Mouse (Mus musculus) effector memory CD4-positive, alpha-beta T cell, adult 5 months (primary cell): Measurements from ENCODE around the gene Pbx2. TPM values are rescaled to one million over a fixed set of nuclear protein-coding genes. Genes with fewer than 3 reads are reported as not detected.

ENCODE experiments used
- polyA plus RNA-seq: library from polyadenylated mRNA; unstranded; fragments of 100-300 nt; shearing (Covaris generic); gene quantifications from one replicate; pipeline ENCODE4 v1.2.1, GENCODE M21; 2017

The Pbx2 gene
- polyA plus RNA-seq, result 6.4 TPM

DNA sequence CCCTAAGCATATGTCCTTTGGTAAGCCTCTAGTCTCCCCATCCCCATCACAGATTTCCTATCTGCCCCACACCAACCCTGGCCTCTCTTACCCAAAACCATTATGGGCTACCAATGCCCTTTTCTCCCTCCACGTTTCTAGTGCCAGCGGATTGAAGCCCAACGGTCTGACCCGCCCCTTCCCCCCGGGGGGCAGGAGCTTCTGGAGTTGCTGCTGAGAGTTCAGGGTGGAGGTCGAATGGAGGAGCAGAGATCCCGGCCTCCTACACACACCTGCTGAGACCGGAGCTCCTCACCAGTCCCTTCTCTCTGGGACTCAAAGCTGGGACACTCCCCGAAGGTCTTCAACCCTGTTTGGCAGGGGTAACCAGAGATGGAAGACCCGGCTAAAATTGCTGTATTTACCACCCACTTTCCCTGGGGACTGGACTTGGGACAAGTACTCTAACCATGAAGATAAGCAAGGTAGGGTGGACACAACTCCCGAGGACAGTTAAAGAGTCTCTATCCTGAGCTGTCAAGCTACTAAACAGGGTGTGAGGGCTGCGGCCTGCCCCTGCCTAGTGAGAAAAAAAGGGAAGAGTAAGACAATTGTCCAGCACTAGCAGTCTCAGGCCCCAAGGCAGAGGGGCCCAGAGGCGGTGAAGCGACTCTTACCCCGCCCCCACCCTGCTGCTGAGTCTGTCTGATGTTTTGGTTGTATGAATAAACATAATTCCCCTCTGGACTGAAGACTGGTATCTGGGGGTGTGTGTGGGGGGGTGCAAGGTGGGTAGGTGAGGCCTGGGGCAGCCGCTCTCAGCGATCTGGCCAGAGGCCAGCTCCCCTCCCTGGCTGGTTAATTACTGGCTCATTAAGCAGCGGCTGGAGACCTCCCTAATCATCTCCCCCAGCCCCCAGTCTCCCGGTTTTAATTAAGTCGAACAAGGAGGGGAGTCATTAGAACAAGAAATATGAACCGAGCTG is at the start of gene Pbx2:
Gene Pbx2, plus strand, starts transcription at position 238 of the 965 bp plus-strand sequence.

DNA sequence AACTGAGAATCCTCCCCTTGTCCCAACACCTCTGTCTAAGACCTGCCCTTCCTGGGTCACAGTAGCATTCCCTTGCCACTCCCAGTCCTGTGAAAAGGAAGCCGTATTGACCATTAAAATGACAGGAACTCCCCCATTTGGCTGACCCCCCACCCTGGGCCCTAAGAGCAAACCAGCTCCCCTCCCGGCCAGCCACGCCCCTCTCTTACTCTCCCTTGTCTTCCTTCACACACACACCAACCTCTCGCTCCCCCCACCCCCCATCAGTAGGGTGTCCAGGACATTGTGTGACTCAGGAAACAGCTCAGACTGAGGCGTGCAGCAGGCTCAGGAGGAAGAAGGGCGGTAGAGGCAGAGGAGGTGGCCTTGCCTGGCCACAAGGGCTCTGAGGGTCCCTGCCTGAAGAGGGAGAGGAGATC is 27.1 kb upstream of the Pbx2 start, which contains the start of gene Notch4:
Gene Notch4, plus strand, starts transcription at position 266 of the 419 bp plus-strand sequence.

DNA sequence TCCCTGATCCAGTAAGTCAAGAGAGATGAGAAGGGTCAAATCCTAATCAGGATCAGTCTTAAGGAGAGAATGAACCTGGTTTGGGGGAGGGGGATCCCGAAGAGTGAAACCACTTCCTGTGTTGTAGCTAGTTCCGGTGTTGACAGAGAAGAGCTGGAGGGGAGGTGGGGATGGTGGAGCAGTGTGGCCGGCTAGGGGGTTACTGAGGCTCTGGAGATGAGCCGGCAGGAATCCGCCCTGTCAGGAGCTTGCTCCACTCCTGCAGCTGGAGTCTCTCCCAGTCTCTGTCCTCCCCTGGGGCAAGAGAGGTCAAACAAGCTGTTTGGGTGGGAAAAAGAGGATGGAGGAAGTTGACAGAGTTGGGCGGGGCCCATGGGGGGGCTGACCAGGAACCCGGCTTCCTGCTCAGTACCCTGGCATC is 1.4 kb upstream of the Pbx2 start, which contains the start of gene Gpsm3:
Gene Gpsm3, plus strand, starts transcription at position 126 of the 421 bp plus-strand sequence.

DNA sequence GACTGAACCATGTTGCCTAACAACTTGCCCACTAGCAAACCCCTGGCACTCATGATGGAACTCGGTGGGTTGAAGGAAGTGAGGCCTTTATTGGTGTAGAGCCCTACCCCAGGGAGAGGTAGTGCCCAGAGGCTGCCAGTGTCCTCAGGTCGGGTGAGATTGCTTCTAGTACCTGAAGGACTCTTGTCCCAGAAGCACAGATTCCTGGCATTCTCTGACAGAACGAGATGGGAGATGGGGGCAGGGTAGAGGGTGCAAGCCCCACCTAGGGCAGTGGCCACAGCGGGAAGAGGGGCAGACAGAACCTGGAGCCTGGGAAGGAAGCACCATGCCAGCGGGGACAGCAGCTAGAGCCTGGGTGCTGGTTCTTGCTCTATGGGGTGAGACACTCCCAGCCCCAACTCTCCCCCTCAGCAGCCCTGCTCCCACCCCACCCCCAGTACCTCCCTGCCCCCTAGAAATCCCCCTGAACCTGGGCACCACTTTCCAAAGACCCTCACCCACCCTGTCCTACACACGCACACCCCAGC is 6.6 kb downstream of the Pbx2 start, which contains the start of gene Ager:
Gene Ager, plus strand, starts transcription at position 297 of the 530 bp plus-strand sequence.

DNA sequence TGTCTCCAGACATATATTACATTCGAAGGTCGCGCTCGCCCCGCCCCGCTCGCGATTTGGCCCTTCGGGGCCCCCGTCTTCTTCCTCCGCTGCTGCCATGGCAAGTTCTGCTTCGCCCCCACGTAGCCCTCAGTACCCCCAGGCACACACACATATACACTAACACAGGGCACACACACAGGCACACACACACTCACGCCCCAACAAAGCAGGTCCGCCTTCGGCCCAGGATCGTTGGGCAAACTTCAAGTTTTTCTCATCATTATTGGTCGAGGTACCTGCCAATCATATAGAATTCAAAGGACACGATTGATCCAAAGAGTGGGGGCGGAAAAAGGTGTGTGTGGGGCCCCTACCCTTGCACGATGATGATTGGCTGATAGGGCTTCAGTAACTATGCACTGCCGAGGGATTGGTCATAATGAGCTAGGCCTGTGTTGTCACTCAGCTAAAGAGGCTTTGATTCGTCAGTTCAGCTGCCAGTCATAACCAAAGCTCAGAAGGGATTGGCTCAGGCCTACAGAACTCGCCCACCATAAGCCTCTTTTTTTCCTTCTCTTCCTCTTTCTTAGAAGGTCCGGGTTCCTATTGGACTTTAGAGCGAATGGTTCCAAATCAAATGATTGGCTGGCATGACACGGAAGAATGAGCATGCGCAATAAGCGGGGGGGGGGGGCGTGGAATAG is 12.5 kb downstream of the Pbx2 start, which contains the start of gene Rnf5:
Gene Rnf5, minus strand, starts transcription at position 316 of the 686 bp plus-strand sequence.

DNA sequence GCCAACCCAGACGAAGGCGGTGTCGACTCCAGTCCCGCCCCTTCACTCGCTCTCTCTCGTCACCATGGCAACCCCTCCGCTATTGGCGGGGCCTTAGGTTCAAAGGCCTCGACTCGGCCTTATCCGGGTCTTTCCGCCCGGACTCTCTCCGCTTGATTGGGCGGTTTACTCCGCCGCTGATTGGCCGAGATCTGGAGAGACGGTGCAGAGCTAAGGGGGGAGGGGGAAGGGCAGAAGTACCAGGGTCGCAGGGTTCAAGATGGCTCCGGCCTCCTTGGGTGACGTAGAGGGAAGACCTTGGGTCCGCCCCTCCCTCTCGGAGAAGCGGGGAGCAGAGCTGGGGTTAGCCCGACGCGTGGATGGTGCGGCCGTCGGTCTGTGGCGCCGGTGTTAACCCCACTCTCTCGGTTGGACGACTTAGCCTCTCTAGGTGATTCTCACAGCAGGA is 13.0 kb downstream of the Pbx2 start, which contains the start of gene Agpat1:
Gene Agpat1, plus strand, starts transcription at position 202 of the 448 bp plus-strand sequence.

DNA sequence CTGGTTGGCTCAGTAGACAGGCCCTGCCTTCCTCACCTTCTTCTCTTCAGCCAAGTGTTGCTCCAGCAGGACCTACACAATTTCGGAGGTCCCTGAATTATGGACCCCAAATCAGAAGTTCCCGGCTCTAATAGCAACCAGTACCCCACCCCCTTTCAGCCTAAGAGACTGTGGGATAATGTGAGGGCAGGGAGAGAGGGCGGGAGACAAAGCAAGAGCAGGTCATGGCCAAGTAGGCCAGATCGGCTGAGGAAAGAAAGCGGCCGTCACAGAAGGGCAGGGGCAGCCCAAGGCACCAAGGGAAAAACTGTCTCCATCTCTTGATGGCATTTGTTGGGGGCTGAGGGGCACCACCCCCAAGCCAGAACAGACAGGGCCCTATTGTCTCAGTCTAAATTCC is 24.8 kb downstream of the Pbx2 start, which contains the start of gene Egfl8:
Gene Egfl8, minus strand, starts transcription at position 101 of the 400 bp plus-strand sequence.

DNA sequence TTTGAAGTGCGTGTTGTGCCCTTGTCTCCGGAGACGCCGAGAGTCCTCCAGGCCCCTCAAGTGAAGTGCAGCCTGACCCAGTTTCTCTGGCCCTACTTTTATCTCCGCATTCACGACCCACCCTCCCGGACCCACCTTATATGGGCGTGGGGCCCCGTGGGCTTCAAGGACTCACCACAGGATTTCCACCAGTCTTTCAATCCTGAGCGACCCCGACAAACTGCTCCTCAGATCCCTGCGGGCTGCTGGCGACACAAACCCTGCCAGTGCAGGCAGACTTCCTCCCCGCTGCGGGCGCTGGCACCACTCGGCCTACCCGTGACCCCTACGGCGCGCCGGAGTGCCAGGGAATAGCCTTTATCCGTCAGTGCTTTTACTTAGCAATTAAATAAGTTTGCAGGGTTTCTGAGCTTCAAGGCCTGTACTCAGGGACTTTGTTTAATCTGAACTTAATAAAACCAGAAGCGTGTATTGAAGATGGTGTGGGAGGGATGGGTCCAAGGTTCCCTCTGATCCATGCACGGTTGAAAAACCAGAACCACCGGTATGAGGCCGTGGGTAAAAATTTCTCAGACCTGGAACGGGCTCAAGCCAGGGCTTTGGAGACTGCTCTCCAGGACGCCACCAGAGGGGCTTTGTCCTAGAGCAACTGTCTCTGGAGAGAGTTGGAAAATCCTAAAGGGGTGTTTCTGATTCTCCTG is 37.0 kb downstream of the Pbx2 start, which contains the start of gene Ppt2:
Gene Ppt2, minus strand, starts transcription at position 568 of the 701 bp plus-strand sequence.

DNA sequence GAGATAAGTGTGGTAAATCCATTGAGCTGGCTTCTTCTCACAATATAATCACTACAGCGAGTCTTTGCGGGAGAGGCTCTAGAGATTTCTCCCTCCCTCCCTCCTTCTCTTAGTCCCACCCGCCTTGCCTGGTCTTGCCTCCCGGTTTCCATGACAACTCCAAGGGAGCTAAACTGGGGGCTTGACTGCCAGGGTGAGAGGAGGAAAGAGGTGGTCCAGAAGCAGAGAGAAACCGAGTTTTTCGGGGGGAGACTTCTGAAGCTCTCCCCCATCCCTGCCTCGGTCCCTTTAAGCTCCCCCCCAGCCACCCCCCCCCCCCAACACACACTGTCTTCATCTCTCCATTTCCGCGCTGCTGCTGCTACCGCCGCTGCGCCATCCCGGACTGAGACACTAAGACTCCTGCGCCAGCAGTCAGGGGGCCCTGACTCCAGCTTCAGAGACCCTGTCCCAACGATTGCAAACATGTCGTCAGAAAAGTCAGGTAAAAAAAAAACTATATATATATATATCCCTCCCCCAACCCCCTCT is 38.2 kb downstream of the Pbx2 start, which contains the start of gene Prrt1:
Gene Prrt1, plus strand, starts transcription at position 313 of the 531 bp plus-strand sequence.

DNA sequence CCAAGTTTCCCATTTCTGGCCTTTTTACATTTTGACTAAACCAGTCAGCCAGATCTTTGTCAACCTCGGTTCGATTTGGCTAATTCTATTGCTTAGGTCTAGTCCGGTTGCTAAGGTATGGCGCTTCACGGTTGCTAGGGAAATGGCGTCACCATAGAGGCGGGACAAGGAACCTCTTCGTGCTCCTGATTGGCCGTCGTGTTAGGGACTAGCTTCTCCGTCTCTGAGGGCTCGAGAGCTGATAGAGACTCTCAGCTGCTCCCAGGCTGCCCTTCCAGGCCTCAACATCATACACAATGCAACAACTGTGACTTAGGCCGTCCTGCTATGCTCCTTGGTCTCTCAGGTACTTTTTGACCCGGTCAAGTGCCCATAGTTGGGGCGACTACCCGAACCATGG is 53.5 kb downstream of the Pbx2 start, which contains the start of gene Fkbpl:
Gene Fkbpl, plus strand, starts transcription at position 157 of the 400 bp plus-strand sequence.

Other genes starting within 250 kb of the Pbx2 start
- gene Btnl2, start 236.4 kb upstream of the Pbx2 start, polyA plus RNA-seq, result not detected
- gene Btnl1, start 214.1 kb upstream of the Pbx2 start, polyA plus RNA-seq, result not detected
- 1.6 TPM for gene BC051142, start 192.4 kb upstream of the Pbx2 start, polyA plus RNA-seq
- gene Btnl4, start 113.9 kb upstream of the Pbx2 start, polyA plus RNA-seq, result not detected
- not detected for gene Btnl6, start 73.9 kb upstream of the Pbx2 start, polyA plus RNA-seq
- gene Notch4, start 27.0 kb upstream of the Pbx2 start, polyA plus RNA-seq, result 0.51 TPM
- gene Gpsm3, start 1.5 kb upstream of the Pbx2 start, polyA plus RNA-seq, result 234 TPM
- gene Ager, start 6.6 kb downstream of the Pbx2 start, polyA plus RNA-seq, result 0.60 TPM
- gene Rnf5, start 12.4 kb downstream of the Pbx2 start, polyA plus RNA-seq, result 58.0 TPM
- gene Agpat1, start 13.0 kb downstream of the Pbx2 start, polyA plus RNA-seq, result 21.4 TPM
- gene Egfl8, start 24.7 kb downstream of the Pbx2 start, polyA plus RNA-seq, result 0.92 TPM
- 25.0 TPM for gene Ppt2, start 37.2 kb downstream of the Pbx2 start, polyA plus RNA-seq
- gene Prrt1, start 38.3 kb downstream of the Pbx2 start, polyA plus RNA-seq, result 20.2 TPM
- gene Fkbpl, start 53.5 kb downstream of the Pbx2 start, polyA plus RNA-seq, result 3.2 TPM
- gene Atf6b, start 55.9 kb downstream of the Pbx2 start, polyA plus RNA-seq, result 56.1 TPM
- not detected for gene Tnxb, start 79.3 kb downstream of the Pbx2 start, polyA plus RNA-seq
- not detected for gene C4b, start 152.6 kb downstream of the Pbx2 start, polyA plus RNA-seq
- not detected for gene Cyp21a1, start 213.3 kb downstream of the Pbx2 start, polyA plus RNA-seq
- gene Stk19, start 245.7 kb downstream of the Pbx2 start, polyA plus RNA-seq, result 25.8 TPM
- gene Dxo, start 245.8 kb downstream of the Pbx2 start, polyA plus RNA-seq, result 123 TPM